Mouse (Mus musculus): ENCODE data around the gene Gprin1. TPM values are rescaled to one million over a fixed set of nuclear protein-coding genes. Genes with fewer than 3 reads are reported as not detected.

Gprin1 gene
- polyA plus RNA-seq, 1 experiment = not detected

DNA sequence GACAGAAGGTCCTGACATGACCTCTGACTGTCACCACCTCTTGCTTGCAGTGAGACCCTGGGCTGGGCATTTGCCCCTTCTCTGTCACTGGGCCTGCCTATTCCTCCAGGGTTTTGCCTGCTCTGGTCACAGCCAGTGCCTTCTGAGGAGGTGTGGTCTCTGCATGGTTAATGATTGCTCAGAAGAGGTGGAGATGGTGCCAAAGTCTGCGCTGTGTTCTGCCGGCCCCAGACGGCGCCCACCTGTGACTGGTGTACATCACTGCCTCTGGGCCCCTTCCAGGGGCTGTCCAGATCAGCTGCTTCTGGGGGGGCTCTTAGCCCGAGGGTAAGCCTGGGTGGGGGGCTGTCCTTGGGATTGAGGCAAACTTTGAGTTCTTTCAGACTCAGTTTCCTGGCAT is 48.4 kb downstream of the Gprin1 start, which contains the start of gene Cdhr2:
Cdhr2 (plus strand) TSS at position 219 of the 400 bp plus-strand sequence.
- TF ChIP-seq POLR2A (IDR thresholded peaks at IDR 0.05; ENCODE audit: borderline replicate concordance, low read depth, low read length) = no peak
- TF ChIP-seq CTCF (IDR thresholded peaks at IDR 0.05; ENCODE audit: low read depth, low read length) = no peak
- Histone ChIP-seq H3K27ac (ENCODE audit: insufficient read depth, low read depth, low read length) (no peak within 1 kb of the TSS), H3K4me1 (ENCODE audit: control insufficient read depth, insufficient read depth, low read length) (peaks cover 8% of the 10 kb centered on the region), H3K4me3 (ENCODE audit: insufficient read depth, low read length) (no peak within 1 kb of the TSS)

GRCm38 (mm10) chr13:54695479-54696230 is 54.0 kb downstream of the Gprin1 start:
- no peak overlapping the region for H3K27ac ChIP-seq (ENCODE audit: insufficient read depth, low read depth, low read length)

GRCm38 (mm10) chr13:54694348-54695060 is 55.2 kb downstream of the Gprin1 start:
- peak overlapping the region; percentile 72 for H3K4me3 ChIP-seq (ENCODE audit: insufficient read depth, low read length)
- peak overlapping the region; percentile 95 for H3K27ac ChIP-seq (ENCODE audit: insufficient read depth, low read depth, low read length)
- TF ChIP-seq CTCF (IDR thresholded peaks at IDR 0.05; ENCODE audit: low read depth, low read length) = no peak
- no peak for TF ChIP-seq POLR2A (IDR thresholded peaks at IDR 0.05; ENCODE audit: borderline replicate concordance, low read depth, low read length)
- peaks cover 23% of the 10 kb centered on the region for H3K4me1 ChIP-seq (ENCODE audit: control insufficient read depth, insufficient read depth, low read length)

More at GRCm38 (mm10) chr13:54695479-54696230, 54.0 kb downstream of the Gprin1 start:
- peaks cover 17% of the 10 kb centered on the region for H3K4me1 ChIP-seq (ENCODE audit: control insufficient read depth, insufficient read depth, low read length)
- H3K4me3 ChIP-seq (ENCODE audit: insufficient read depth, low read length) = no peak overlapping the region
- no peak for TF ChIP-seq CTCF (IDR thresholded peaks at IDR 0.05; ENCODE audit: low read depth, low read length)
- no peak for TF ChIP-seq POLR2A (IDR thresholded peaks at IDR 0.05; ENCODE audit: borderline replicate concordance, low read depth, low read length)

- peaks cover 23% of the 10 kb centered on the region for H3K4me1 ChIP-seq (ENCODE audit: control insufficient read depth, insufficient read depth, low read length)
- TF ChIP-seq CTCF (IDR thresholded peaks at IDR 0.05; ENCODE audit: low read depth, low read length) (no peak), POLR2A (IDR thresholded peaks at IDR 0.05; ENCODE audit: borderline replicate concordance, low read depth, low read length) (peak; percentile 28; the same call in 1 of the 2 replicates)
- peak within 1 kb of the TSS; percentile 93 for H3K4me3 ChIP-seq (ENCODE audit: insufficient read depth, low read length)
- H3K27ac ChIP-seq (ENCODE audit: insufficient read depth, low read depth, low read length) = peak within 1 kb of the TSS; percentile 95
Observed at GRCm38 (mm10) chr13:54693558-54694347, 55.9 kb downstream of the Gprin1 start, which contains the start of gene Rnf44. Gene Rnf44 (minus strand): TSS chr13:54693907.

DNA sequence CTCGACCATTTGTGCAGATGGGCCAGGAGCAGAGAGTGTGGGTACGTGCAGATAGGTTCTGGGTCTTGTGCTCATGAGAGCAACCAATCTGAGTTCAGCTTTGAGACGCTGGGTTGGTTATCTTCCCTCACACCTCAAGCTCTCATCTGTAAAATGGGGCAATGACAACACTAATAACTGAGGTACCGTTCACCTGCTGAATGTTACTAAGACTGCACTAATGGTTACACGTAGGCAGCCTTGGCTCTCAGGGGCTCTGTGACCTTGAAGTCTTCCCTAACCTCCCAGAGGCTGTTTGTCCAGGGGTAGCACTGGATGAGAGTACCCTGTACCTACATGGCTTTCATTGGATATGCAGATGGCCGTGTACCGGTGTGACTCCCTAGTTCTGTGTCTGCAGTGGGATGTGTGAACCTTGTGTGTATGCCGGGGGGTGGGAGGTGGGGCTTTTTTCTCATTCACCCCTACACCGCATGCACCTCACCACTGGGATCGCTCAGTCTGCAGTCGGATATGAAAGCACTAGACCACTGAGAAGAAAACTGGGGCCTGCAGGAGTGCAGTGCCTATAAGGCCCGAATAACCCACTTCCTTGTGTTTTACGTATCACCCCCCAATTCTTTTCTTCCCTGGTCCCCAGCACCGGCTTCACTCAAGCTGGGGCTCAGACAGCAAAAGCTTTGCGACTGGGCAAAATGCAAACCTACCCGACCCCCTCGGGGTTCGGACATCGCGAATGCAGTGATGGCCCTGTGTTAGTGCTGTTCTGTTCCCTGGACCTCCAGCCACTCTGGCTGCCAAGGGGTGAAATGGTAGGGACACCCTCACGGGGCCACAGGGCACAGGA is 56.7 kb downstream of the Gprin1 start:
- H3K27ac ChIP-seq (ENCODE audit: insufficient read depth, low read depth, low read length) = peak overlapping the region; percentile 80
- H3K4me3 ChIP-seq (ENCODE audit: insufficient read depth, low read length) = peak overlapping the region; percentile 93
- peaks cover 23% of the 10 kb centered on the region for H3K4me1 ChIP-seq (ENCODE audit: control insufficient read depth, insufficient read depth, low read length)
- no peak for TF ChIP-seq POLR2A (IDR thresholded peaks at IDR 0.05; ENCODE audit: borderline replicate concordance, low read depth, low read length)
- TF ChIP-seq CTCF (IDR thresholded peaks at IDR 0.05; ENCODE audit: low read depth, low read length) = no peak

DNA sequence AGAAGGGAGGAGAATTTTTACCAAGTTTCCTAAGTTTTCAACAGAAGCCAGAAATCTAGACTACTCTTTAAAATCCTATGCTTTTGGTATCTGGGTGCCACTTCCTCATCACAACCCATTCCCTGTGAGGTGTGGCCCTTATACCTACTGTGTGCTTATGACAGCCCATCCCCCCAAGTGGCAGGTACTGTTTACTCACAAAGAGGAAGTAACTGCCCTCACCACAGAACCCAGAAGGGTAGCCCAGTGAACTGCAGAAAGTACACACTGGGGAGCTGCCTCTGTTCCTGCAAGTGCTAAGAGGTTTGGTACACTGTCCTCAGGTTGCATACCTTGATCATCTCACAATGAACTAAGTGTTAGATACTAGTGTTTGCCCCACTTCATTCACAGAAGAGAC is 57.9 kb downstream of the Gprin1 start:
- Histone ChIP-seq H3K4me3 (ENCODE audit: insufficient read depth, low read length) (peak overlapping the region; percentile 93), H3K4me1 (ENCODE audit: control insufficient read depth, insufficient read depth, low read length) (peaks cover 23% of the 10 kb centered on the region), H3K27ac (ENCODE audit: insufficient read depth, low read depth, low read length) (no peak overlapping the region; the same call in 1 of the 2 replicates)
- no peak for TF ChIP-seq CTCF (IDR thresholded peaks at IDR 0.05; ENCODE audit: low read depth, low read length)
- TF ChIP-seq POLR2A (IDR thresholded peaks at IDR 0.05; ENCODE audit: borderline replicate concordance, low read depth, low read length) = no peak

- TF ChIP-seq POLR2A (IDR thresholded peaks at IDR 0.05; ENCODE audit: borderline replicate concordance, low read depth, low read length) = no peak
- no peak for TF ChIP-seq CTCF (IDR thresholded peaks at IDR 0.05; ENCODE audit: low read depth, low read length)
- H3K4me3 ChIP-seq (ENCODE audit: insufficient read depth, low read length) = no peak overlapping the region
- H3K4me1 ChIP-seq (ENCODE audit: control insufficient read depth, insufficient read depth, low read length) = peaks cover 29% of the 10 kb centered on the region
- H3K27ac ChIP-seq (ENCODE audit: insufficient read depth, low read depth, low read length) = no peak overlapping the region
Observed at GRCm38 (mm10) chr13:54690151-54690740, 59.4 kb downstream of the Gprin1 start.

DNA sequence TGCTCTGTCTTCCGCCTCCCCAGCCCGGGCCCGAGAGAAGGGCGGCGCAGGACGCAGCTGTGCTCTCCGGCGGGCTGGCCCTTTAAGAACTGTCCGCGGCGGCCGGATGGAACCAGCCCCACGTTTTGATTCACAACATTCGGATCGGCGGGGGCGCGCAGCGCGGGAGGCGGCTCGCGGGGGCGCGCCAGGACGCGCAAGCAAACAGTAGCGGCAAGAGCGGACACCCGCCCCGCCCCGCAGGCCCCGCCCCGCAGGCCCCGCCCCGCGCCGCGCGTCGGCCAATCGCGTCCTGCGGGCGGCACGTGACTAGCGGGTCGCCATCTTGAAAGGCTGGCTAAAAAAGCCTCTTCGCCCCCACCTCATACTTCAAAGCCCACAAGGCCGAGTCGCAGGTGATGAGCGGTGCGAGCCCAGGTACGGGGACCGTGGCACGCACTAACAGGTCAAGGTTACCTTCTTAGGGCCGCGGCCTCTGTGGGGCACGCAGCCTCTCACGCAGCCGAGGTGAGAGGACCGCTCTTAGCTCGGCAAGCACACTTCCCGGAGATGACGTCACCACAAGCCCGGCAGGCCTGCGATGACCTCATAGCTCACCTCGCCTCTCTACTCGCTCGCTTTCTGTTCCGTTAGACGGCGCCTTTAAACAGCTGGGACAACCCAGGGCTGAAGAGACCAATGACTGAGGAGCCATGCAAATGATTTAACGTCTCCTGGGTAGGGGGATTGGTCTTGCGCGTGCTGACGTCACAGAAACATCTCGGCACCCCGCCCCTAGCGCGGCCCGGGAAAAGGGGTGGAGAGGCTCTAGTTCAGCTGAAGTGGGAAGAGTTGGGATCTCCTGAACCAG is 61.9 kb downstream of the Gprin1 start:
- peak overlapping the region; percentile 86 for H3K4me3 ChIP-seq (ENCODE audit: insufficient read depth, low read length)
- peak overlapping the region; percentile 90 for H3K27ac ChIP-seq (ENCODE audit: insufficient read depth, low read depth, low read length)
- H3K4me1 ChIP-seq (ENCODE audit: control insufficient read depth, insufficient read depth, low read length) = peaks cover 34% of the 10 kb centered on the region
- no peak for TF ChIP-seq POLR2A (IDR thresholded peaks at IDR 0.05; ENCODE audit: borderline replicate concordance, low read depth, low read length)
- no peak for TF ChIP-seq CTCF (IDR thresholded peaks at IDR 0.05; ENCODE audit: low read depth, low read length)

All from bone marrow macrophage, adult 2 months (primary cell).